Mouse (Mus musculus): ENCODE results near the gene Zfp708. TPM values are rescaled to one million over a fixed set of nuclear protein-coding genes. Genes with fewer than 3 reads are reported as not detected.
"Not testable (repeated sequence)": the region's sequence is repeated elsewhere in the genome, so short reads cannot be mapped to it uniquely, and the experiment has no call there.

The Zfp708 gene
- 4.7 and 5.5 TPM in 2 replicates for polyA plus RNA-seq (2015; fragmentation: Nextera tagmentation; extraction: Ambion mirVana)

GRCm38 (mm10) chr13:67097876-67098275, at the start of gene Zfp708:
Gene Zfp708 (minus strand): TSS chr13:67097976.
- Histone ChIP-seq H3K4me3 (ENCODE audit: low read length) (no peak within 1 kb of the TSS), H3K9ac (ENCODE audit: low read length) (no peak within 1 kb of the TSS), H3K9me3 (ENCODE audit: control insufficient read depth, low read length) (no peaks in the 10 kb centered on the region), H3K4me1 (replicated peaks; ENCODE audit: control insufficient read depth, insufficient read depth, low read length) (no peaks in the 10 kb centered on the region), H3K36me3 (ENCODE audit: control insufficient read depth, insufficient read depth, low read length) (peaks cover 6% of the 10 kb centered on the region; the same call in 1 of the 2 replicates), H3K27ac (ENCODE audit: low read length) (no peak within 1 kb of the TSS), H3K27me3 (ENCODE audit: control insufficient read depth, insufficient read depth, low read depth, low read length) (no peaks in the 10 kb centered on the region), H3K4me2 (ENCODE audit: low read depth, low read length) (no peak within 1 kb of the TSS)
- ATAC-seq (ENCODE audit: low read depth) = no peak
- 85% methylated on average over 10 of the region's 10 CpGs for WGBS

- peak overlapping the region; percentile 78 for H3K4me3 ChIP-seq (ENCODE audit: low read length)
- 1% methylated on average over 18 of the region's 18 CpGs for WGBS
- 0 out of 2 replicates have a peak, but pooled peaks cover 3% of the 10 kb centered on the region for H3K4me1 ChIP-seq (replicated peaks; ENCODE audit: control insufficient read depth, insufficient read depth, low read length)
- peak overlapping the region; percentile 67 for H3K4me2 ChIP-seq (ENCODE audit: low read depth, low read length)
- H3K27me3 ChIP-seq (ENCODE audit: control insufficient read depth, insufficient read depth, low read depth, low read length) = no peaks in the 10 kb centered on the region
- ATAC-seq (ENCODE audit: low read depth) = peak; percentile 97
- H3K9me3 ChIP-seq (ENCODE audit: control insufficient read depth, low read length) = no peaks in the 10 kb centered on the region
- peak overlapping the region; percentile 25; the same call in 1 of the 2 replicates for H3K27ac ChIP-seq (ENCODE audit: low read length)
- H3K9ac ChIP-seq (ENCODE audit: low read length) = peak overlapping the region; percentile 79
- no peaks in the 10 kb centered on the region for H3K36me3 ChIP-seq (ENCODE audit: control insufficient read depth, insufficient read depth, low read length)
These were observed 30.4 kb upstream of the Zfp708 start for GRCm38 (mm10) chr13:67128038-67128721.

- not testable (repeated sequence) for H3K4me3 ChIP-seq (ENCODE audit: low read length); H3K36me3 ChIP-seq (ENCODE audit: control insufficient read depth, insufficient read depth, low read length); H3K9me3 ChIP-seq (ENCODE audit: control insufficient read depth, low read length); H3K27ac ChIP-seq (ENCODE audit: low read length); ATAC-seq (ENCODE audit: low read depth); H3K4me1 ChIP-seq (replicated peaks; ENCODE audit: control insufficient read depth, insufficient read depth, low read length); H3K9ac ChIP-seq (ENCODE audit: low read length); H3K27me3 ChIP-seq (ENCODE audit: control insufficient read depth, insufficient read depth, low read depth, low read length)
- peak overlapping the region; percentile 67; the same call in 1 of the 2 replicates for H3K4me2 ChIP-seq (ENCODE audit: low read depth, low read length)
- 76% methylated on average over 10 of the region's 10 CpGs for WGBS
These were observed 29.7 kb upstream of the Zfp708 start for GRCm38 (mm10) chr13:67127507-67127906.

- Histone ChIP-seq H3K9me3 (ENCODE audit: control insufficient read depth, low read length) (no peaks in the 10 kb centered on the region), H3K27me3 (ENCODE audit: control insufficient read depth, insufficient read depth, low read depth, low read length) (no peaks in the 10 kb centered on the region), H3K9ac (ENCODE audit: low read length) (no peak overlapping the region), H3K36me3 (ENCODE audit: control insufficient read depth, insufficient read depth, low read length) (no peaks in the 10 kb centered on the region), H3K4me2 (ENCODE audit: low read depth, low read length) (no peak overlapping the region), H3K4me1 (replicated peaks; ENCODE audit: control insufficient read depth, insufficient read depth, low read length) (0 out of 2 replicates have a peak, but pooled peaks cover 3% of the 10 kb centered on the region), H3K27ac (ENCODE audit: low read length) (no peak overlapping the region), H3K4me3 (ENCODE audit: low read length) (no peak overlapping the region)
- ATAC-seq (ENCODE audit: low read depth) = no peak
- WGBS = 87% methylated on average over 1 of the region's 1 CpGs
These were observed 26.7 kb upstream of the Zfp708 start for GRCm38 (mm10) chr13:67124460-67124859.

- not testable (repeated sequence) for H3K4me3 ChIP-seq (ENCODE audit: low read length); H3K4me1 ChIP-seq (replicated peaks; ENCODE audit: control insufficient read depth, insufficient read depth, low read length); H3K9ac ChIP-seq (ENCODE audit: low read length); H3K36me3 ChIP-seq (ENCODE audit: control insufficient read depth, insufficient read depth, low read length); H3K27me3 ChIP-seq (ENCODE audit: control insufficient read depth, insufficient read depth, low read depth, low read length); H3K4me2 ChIP-seq (ENCODE audit: low read depth, low read length); H3K27ac ChIP-seq (ENCODE audit: low read length); H3K9me3 ChIP-seq (ENCODE audit: control insufficient read depth, low read length); ATAC-seq (ENCODE audit: low read depth)
These were observed 23.6 kb upstream of the Zfp708 start, which contains the start of gene Zfp759 for GRCm38 (mm10) chr13:67121360-67121759. Gene Zfp759 (plus strand): TSS chr13:67121660.

- H3K27ac ChIP-seq (ENCODE audit: low read length); H3K9me3 ChIP-seq (ENCODE audit: control insufficient read depth, low read length); H3K9ac ChIP-seq (ENCODE audit: low read length); H3K27me3 ChIP-seq (ENCODE audit: control insufficient read depth, insufficient read depth, low read depth, low read length); H3K4me1 ChIP-seq (replicated peaks; ENCODE audit: control insufficient read depth, insufficient read depth, low read length); ATAC-seq (ENCODE audit: low read depth); H3K36me3 ChIP-seq (ENCODE audit: control insufficient read depth, insufficient read depth, low read length); H3K4me2 ChIP-seq (ENCODE audit: low read depth, low read length); H3K4me3 ChIP-seq (ENCODE audit: low read length): not testable (repeated sequence)
- 89% methylated on average over 8 of the region's 8 CpGs for WGBS
These were observed 18.4 kb upstream of the Zfp708 start, which contains the start of gene Rslcan18 for GRCm38 (mm10) chr13:67116163-67116562. Gene Rslcan18 (minus strand): TSS chr13:67116263.

- no peak for ATAC-seq (ENCODE audit: low read depth)
- no peak overlapping the region for H3K4me3 ChIP-seq (ENCODE audit: low read length)
- H3K9ac ChIP-seq (ENCODE audit: low read length) = no peak overlapping the region
- no peaks in the 10 kb centered on the region; the same call in 1 of the 2 replicates for H3K4me1 ChIP-seq (replicated peaks; ENCODE audit: control insufficient read depth, insufficient read depth, low read length)
- H3K9me3 ChIP-seq (ENCODE audit: control insufficient read depth, low read length) = no peaks in the 10 kb centered on the region
- no peak overlapping the region for H3K27ac ChIP-seq (ENCODE audit: low read length)
- H3K27me3 ChIP-seq (ENCODE audit: control insufficient read depth, insufficient read depth, low read depth, low read length) = no peaks in the 10 kb centered on the region
- H3K4me2 ChIP-seq (ENCODE audit: low read depth, low read length) = no peak overlapping the region
- H3K36me3 ChIP-seq (ENCODE audit: control insufficient read depth, insufficient read depth, low read length) = no peaks in the 10 kb centered on the region
- WGBS = 81% methylated on average over 2 of the region's 2 CpGs
These were observed 15.5 kb upstream of the Zfp708 start for GRCm38 (mm10) chr13:67113287-67113686.

- H3K4me3 ChIP-seq (ENCODE audit: low read length) = no peak overlapping the region
- H3K27ac ChIP-seq (ENCODE audit: low read length) = no peak overlapping the region
- no peak overlapping the region for H3K9ac ChIP-seq (ENCODE audit: low read length)
- H3K4me1 ChIP-seq (replicated peaks; ENCODE audit: control insufficient read depth, insufficient read depth, low read length) = peaks cover 5% of the 10 kb centered on the region
- H3K4me2 ChIP-seq (ENCODE audit: low read depth, low read length) = no peak overlapping the region
- no peaks in the 10 kb centered on the region for H3K9me3 ChIP-seq (ENCODE audit: control insufficient read depth, low read length)
- no peak for ATAC-seq (ENCODE audit: low read depth)
- no peaks in the 10 kb centered on the region for H3K36me3 ChIP-seq (ENCODE audit: control insufficient read depth, insufficient read depth, low read length)
- no peaks in the 10 kb centered on the region for H3K27me3 ChIP-seq (ENCODE audit: control insufficient read depth, insufficient read depth, low read depth, low read length)
- 76% methylated on average over 12 of the region's 12 CpGs for WGBS
These were observed 14.3 kb upstream of the Zfp708 start for GRCm38 (mm10) chr13:67112096-67112495.

GRCm38 (mm10) chr13:67108821-67109206, 11.0 kb upstream of the Zfp708 start:
- 3% methylated on average over 9 of the region's 9 CpGs for WGBS

More at GRCm38 (mm10) chr13:67108821-67109206, 11.0 kb upstream of the Zfp708 start:
- Histone ChIP-seq H3K9me3 (ENCODE audit: control insufficient read depth, low read length) (peaks cover 2% of the 10 kb centered on the region; the same call in 1 of the 2 replicates), H3K36me3 (ENCODE audit: control insufficient read depth, insufficient read depth, low read length) (peaks cover 10% of the 10 kb centered on the region), H3K9ac (ENCODE audit: low read length) (peak overlapping the region; percentile 48), H3K27me3 (ENCODE audit: control insufficient read depth, insufficient read depth, low read depth, low read length) (no peaks in the 10 kb centered on the region), H3K4me3 (ENCODE audit: low read length) (peak overlapping the region; percentile 66), H3K4me2 (ENCODE audit: low read depth, low read length) (peak overlapping the region; percentile 63), H3K4me1 (replicated peaks; ENCODE audit: control insufficient read depth, insufficient read depth, low read length) (peaks cover 5% of the 10 kb centered on the region), H3K27ac (ENCODE audit: low read length) (no peak overlapping the region)
- ATAC-seq (ENCODE audit: low read depth) = peak; percentile 48
